Mouse (Mus musculus) stomach, postnatal 0 days (tissue): Measurements from ENCODE around the gene Cfap36. TPM values are rescaled to one million over a fixed set of nuclear protein-coding genes. Genes with fewer than 3 reads are reported as not detected.

Experiments used
- ATAC-seq: fragments of 200-750 bp; cut with Nextera tagmentation; 2 replicates; pipeline ENCODE4 v1.8.0; 2017; ENCODE audit not compliant: low FRiP score, low TSS enrichment
- DNase-seq: peaks from one replicate; pipeline ENCODE4 v3.0.0-alpha.2; 2016; ENCODE audit warnings: low spot score
- H3K27ac ChIP-seq: fragments of 300-500 bp; sonication (generic); replicated peaks from 2 replicates; pipeline ENCODE4 v1.5.1; 2014; ENCODE audit warnings: mild to moderate bottlenecking, control low read depth
- H3K27me3 ChIP-seq: fragments of 300-500 bp; sonication (generic); 2 replicates; pipeline ENCODE4 v1.6.1; 2014; ENCODE audit warnings: low read length; ENCODE audit not compliant: control insufficient read depth, insufficient read depth
- H3K36me3 ChIP-seq: fragments of 300-500 bp; sonication (generic); 2 replicates; pipeline ENCODE4 v1.6.1; 2014; ENCODE audit warnings: low read length, mixed read lengths; ENCODE audit not compliant: control insufficient read depth, insufficient read depth
- H3K4me1 ChIP-seq: fragments of 300-500 bp; sonication (generic); replicated peaks from 2 replicates; pipeline ENCODE4 v1.6.1; 2014; ENCODE audit warnings: antibody characterized with exemption; ENCODE audit not compliant: control insufficient read depth, insufficient read depth
- H3K4me2 ChIP-seq: fragments of 300-500 bp; sonication (generic); replicated peaks from 2 replicates; pipeline ENCODE4 v1.6.1; 2014; ENCODE audit warnings: low read depth, mild to moderate bottlenecking, control low read depth, moderate library complexity
- H3K4me3 ChIP-seq: fragments of 300-500 bp; sonication (generic); 2 replicates; pipeline ENCODE4 v1.5.1; 2014; ENCODE audit warnings: low read depth, low read length, control low read depth
- H3K9ac ChIP-seq: fragments of 300-500 bp; sonication (generic); 2 replicates; pipeline ENCODE4 v1.6.1; 2014; ENCODE audit warnings: mild to moderate bottlenecking, low read length, control low read depth, mixed read lengths
- H3K9me3 ChIP-seq: fragments of 300-500 bp; sonication (generic); 2 replicates; pipeline ENCODE4 v1.6.1; 2016; ENCODE audit warnings: low read length; ENCODE audit not compliant: control insufficient read depth
- CTCF ChIP-seq: IDR thresholded peaks from 2 replicates; pipeline ENCODE4 v1.5.1; 2016; ENCODE audit warnings: antibody characterized with exemption, low read depth, mild to moderate bottlenecking, moderate library complexity
- EP300 ChIP-seq: optimal IDR thresholded peaks from 2 replicates; pipeline ENCODE3; 2016; ENCODE audit warnings: antibody characterized with exemption
- WGBS: fragments of 180-500 bp; shearing (Covaris S2); extraction: QIAGEN DNeasy Blood & Tissue Kit; methylation state at CpG from one replicate; pipeline ENCODE4 v1.1.7; 2014; 5-methylcytosine and 5-hydroxymethylcytosine counted together
- polyA plus RNA-seq: library from polyadenylated mRNA; unstranded; fragments of >200 nt; fragmentation: Nextera tagmentation; extraction: Ambion mirVana; gene quantifications from 2 replicates; pipeline ENCODE4 v1.2.1, GENCODE M21; 2015

The Cfap36 gene
- polyA plus RNA-seq, 1 experiment from 2014 or later = 33.6 TPM

- TF ChIP-seq EP300 = no peak
- no peak for TF ChIP-seq CTCF
- H3K4me2 ChIP-seq = no peak overlapping the region
- H3K9ac ChIP-seq = no peak overlapping the region
- no peak overlapping the region for H3K4me3 ChIP-seq
- 96% methylated on average over 5 of the region's 5 CpGs for WGBS
- no peaks in the 10 kb centered on the region for H3K4me1 ChIP-seq
- no peak for ATAC-seq
- H3K36me3 ChIP-seq = no peaks in the 10 kb centered on the region
- no peaks in the 10 kb centered on the region for H3K27me3 ChIP-seq
- no peaks in the 10 kb centered on the region for H3K9me3 ChIP-seq
- no peak for DNase-seq
- H3K27ac ChIP-seq = no peak overlapping the region
Measured at GRCm38 (mm10) chr11:29248386-29248785, 1.2 kb upstream of the Cfap36 start.

GRCm38 (mm10) chr11:29247725-29248124 lies 516 bp upstream of the Cfap36 start:
- no peak for DNase-seq
- H3K27ac ChIP-seq = no peak overlapping the region
- ATAC-seq = no peak

GRCm38 (mm10) chr11:29245988-29246387 lies 1.2 kb downstream of the Cfap36 start:
- DNase-seq = no peak
- peak overlapping the region; percentile 93 for H3K4me3 ChIP-seq
- no peaks in the 10 kb centered on the region for H3K36me3 ChIP-seq
- no peak overlapping the region for H3K27ac ChIP-seq
- H3K4me2 ChIP-seq = peak overlapping the region; percentile 76
- no peak overlapping the region for H3K9ac ChIP-seq
- no peaks in the 10 kb centered on the region for H3K27me3 ChIP-seq
- 38% methylated on average over 4 of the region's 4 CpGs for WGBS
- no peaks in the 10 kb centered on the region for H3K4me1 ChIP-seq
- TF ChIP-seq EP300 (no peak), CTCF (no peak)
- ATAC-seq = no peak
- H3K9me3 ChIP-seq = no peaks in the 10 kb centered on the region

More at GRCm38 (mm10) chr11:29247725-29248124, 516 bp upstream of the Cfap36 start:
- peak overlapping the region; percentile 93 for H3K4me3 ChIP-seq
- TF ChIP-seq EP300 = no peak
- TF ChIP-seq CTCF = no peak
- WGBS = 100% methylated on average over 1 of the region's 1 CpGs
- H3K27me3 ChIP-seq = no peaks in the 10 kb centered on the region
- peak overlapping the region; percentile 48 for H3K4me2 ChIP-seq
- no peaks in the 10 kb centered on the region for H3K9me3 ChIP-seq
- no peaks in the 10 kb centered on the region for H3K36me3 ChIP-seq
- no peak overlapping the region for H3K9ac ChIP-seq
- H3K4me1 ChIP-seq = no peaks in the 10 kb centered on the region

- WGBS = 91% methylated on average over 4 of the region's 4 CpGs
- H3K27me3 ChIP-seq = no peaks in the 10 kb centered on the region
- H3K4me1 ChIP-seq = no peaks in the 10 kb centered on the region
- TF ChIP-seq CTCF = no peak
- no peak for ATAC-seq
- no peak overlapping the region for H3K4me2 ChIP-seq
- no peak overlapping the region for H3K9ac ChIP-seq
- no peak for DNase-seq
- H3K36me3 ChIP-seq = no peaks in the 10 kb centered on the region
- H3K27ac ChIP-seq = no peak overlapping the region
- H3K9me3 ChIP-seq = no peaks in the 10 kb centered on the region
- no peak overlapping the region for H3K4me3 ChIP-seq
Measured at GRCm38 (mm10) chr11:29241961-29242360, 5.2 kb downstream of the Cfap36 start.

DNA sequence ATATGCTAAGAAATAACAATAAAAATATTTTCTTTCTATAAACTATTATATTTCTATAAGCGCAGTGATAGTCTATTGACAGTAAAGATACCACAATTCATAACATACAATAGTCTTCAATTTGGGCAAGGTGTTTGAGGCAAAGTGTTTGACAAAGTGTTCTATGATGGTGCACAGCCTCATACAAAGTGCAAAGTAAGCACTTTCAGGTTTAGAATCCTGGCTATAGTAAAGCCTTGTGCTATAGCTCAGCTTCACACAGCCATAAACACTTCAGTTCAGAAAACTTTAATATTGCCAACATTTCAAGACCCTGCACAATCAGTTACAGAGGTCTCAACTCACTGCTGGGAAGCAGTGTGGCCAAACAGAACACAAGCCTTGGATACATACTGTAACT lies 7.9 kb downstream of the Cfap36 start:
- WGBS = 96% methylated on average over 1 of the region's 1 CpGs
- Histone ChIP-seq H3K4me3 (no peak overlapping the region), H3K4me1 (no peaks in the 10 kb centered on the region), H3K4me2 (no peak overlapping the region), H3K9me3 (no peaks in the 10 kb centered on the region), H3K9ac (no peak overlapping the region), H3K36me3 (no peaks in the 10 kb centered on the region), H3K27ac (no peak overlapping the region), H3K27me3 (no peaks in the 10 kb centered on the region)
- TF ChIP-seq EP300 (no peak), CTCF (no peak)
- DNase-seq (no peak), ATAC-seq (no peak)

- Histone ChIP-seq H3K4me2 (no peak overlapping the region), H3K27me3 (no peaks in the 10 kb centered on the region), H3K36me3 (no peaks in the 10 kb centered on the region), H3K4me1 (no peaks in the 10 kb centered on the region), H3K27ac (no peak overlapping the region), H3K9me3 (no peaks in the 10 kb centered on the region), H3K4me3 (no peak overlapping the region), H3K9ac (no peak overlapping the region)
- 93% methylated on average over 3 of the region's 3 CpGs for WGBS
- ATAC-seq = no peak
- no peak for TF ChIP-seq EP300
- no peak for TF ChIP-seq CTCF
- DNase-seq = no peak
Measured at GRCm38 (mm10) chr11:29238551-29238950, 8.7 kb downstream of the Cfap36 start.
